Mouse (Mus musculus) layer of hippocampus, adult 9-10 months (tissue): ENCODE data around the gene Pdcd1lg2.

Source experiments
- DNase-seq: peaks from one replicate; pipeline ENCODE4 v3.0.0; 2022; ENCODE audit warnings: low spot score

The Pdcd1lg2 gene

DNA sequence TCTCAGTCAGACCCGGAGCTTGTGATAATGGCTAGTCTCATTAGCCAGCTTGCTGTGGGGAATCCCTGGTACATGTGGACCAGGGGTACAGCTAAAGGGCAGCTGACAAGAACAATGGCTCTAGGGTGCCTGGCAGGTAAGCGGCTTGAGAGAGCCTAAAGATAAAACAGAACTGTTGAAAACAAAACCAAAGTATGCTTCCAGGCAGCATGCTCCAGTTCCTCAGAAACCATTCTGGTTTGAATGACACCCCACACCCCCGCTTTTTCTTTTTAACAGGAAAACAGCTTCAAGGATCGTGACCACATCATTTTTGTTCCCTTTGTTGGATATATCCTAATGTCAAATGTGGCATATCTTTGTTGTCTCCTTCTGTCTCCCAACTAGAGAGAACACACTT lies at the start of gene Pdcd1lg2:
Gene Pdcd1lg2 (plus strand): TSS at position 301 of the 400 bp plus-strand sequence.
- DNase-seq = no peak

DNA sequence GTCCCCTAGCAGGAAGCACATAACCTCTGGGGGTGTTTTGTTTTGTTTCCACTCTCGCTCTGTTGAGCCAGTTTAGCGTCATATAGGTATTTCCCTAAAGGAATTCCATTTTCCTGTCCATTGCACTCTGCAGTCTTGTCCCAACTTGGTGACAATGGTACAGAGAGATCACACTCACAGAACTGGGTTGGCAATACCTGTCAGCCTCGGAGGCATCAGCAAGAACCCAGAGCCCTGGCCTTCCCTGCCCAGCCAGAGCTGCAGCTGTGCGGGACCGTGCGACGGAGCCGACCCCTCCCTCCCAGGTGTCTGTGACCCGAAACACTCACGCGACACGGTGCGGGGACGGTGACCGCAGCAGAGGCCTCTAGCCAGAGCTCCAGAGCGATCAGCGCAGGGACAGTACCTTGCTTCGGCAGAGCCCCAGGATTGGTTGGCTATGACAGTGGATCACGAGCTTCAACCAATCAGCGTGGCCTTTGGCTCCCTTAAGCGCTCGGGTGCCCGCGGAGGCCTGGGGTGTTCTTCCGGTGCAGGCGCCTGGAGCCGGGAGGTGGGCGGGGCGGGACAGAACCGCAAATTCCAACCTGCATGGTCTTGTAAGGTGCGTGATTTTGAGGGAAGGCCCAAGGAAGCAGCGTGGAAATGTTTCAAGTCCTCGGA lies 49.1 kb upstream of the Pdcd1lg2 start:
- peak; percentile 79 for DNase-seq

DNA sequence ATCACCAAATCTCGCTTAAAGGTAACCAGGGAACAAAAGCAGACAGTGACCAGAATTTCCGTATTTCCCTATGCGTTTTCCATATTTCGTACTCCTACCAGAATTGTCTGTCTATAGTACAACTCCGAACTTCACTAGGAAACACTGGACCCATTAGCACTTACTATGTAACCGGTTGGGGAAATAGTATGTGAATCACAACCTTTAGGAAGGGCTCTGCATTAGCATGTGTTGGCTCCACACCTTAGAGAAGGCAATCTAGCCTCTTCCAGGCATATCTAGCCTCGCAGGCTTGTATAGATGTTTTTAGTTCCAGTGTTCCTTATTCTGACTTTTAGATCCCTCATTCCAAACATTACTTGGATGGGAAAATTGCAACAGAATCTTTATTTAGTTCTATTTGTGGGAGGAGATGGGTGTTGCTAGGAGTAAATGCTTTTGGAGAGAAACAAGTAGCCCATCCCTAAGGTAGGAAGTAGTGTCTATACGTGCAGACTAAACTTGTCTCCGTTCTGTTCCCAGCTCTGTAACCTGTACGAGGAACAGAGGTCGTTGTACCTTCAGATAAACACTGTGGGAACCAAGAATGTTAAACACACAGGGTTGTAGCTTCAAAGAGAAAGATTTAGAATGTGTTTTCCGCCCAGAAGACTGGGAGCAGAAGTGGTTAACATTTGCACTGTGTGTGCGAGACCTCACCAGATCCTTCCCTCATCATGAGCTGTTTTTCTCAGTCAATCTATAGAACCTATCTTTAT lies 48.4 kb upstream of the Pdcd1lg2 start:
- no peak for DNase-seq

DNA sequence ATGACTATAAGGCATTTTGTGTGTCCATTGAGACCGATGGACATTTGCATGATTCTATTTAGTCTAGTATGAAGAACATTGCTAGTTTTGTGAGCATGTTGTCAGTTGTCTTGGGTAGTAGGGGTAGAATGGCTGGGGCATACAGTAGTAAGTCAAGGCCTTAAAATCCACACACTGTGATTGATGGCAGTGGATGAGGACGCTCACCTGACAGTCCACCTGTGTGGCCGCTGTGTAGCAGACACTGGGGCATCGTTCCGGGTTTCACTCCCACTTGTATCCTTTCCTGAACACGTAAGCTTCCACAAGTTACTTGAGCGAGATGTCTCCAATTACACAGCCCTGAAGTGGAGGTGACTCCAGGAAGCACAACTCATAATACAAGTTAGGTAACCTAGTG lies 47.2 kb upstream of the Pdcd1lg2 start:
- DNase-seq = no peak

DNA sequence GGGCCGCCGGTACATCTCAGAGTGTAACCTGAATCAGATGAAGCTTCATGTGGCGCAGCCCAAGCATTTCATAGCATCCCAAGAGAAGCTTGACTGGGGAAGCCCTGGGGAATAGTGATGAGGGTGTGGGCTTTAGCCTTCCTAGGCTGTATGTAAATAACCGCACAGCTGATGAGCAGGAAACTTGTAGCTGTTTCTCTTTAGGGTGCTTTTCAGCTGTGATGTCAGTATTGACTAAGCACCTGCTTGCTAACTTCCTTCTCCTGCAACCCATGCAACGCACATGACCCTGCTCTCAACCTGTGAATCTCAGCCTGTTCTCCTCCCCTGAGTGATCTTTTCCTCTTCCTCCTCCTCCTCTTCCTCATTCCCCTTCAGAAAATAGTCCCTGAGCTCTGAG lies 46.6 kb upstream of the Pdcd1lg2 start:
- DNase-seq = no peak

DNA sequence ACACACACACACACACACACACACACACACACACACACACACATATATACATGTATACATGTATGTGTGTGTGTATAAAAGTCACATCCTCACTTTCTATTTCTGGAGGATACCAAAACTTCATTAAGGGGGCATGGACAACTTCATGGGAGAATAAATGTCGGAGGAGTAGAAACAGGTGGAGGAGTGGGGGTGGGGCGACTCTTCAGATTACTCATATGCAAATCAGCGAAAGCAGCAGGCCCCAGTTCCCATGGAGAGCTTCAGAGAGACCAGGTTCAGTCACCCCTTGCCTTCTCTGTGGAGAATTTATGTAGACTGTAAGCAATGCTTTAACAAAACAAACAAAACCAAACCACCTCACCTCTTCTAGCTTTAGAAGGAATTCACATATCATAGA lies 45.6 kb upstream of the Pdcd1lg2 start:
- no peak for DNase-seq

DNA sequence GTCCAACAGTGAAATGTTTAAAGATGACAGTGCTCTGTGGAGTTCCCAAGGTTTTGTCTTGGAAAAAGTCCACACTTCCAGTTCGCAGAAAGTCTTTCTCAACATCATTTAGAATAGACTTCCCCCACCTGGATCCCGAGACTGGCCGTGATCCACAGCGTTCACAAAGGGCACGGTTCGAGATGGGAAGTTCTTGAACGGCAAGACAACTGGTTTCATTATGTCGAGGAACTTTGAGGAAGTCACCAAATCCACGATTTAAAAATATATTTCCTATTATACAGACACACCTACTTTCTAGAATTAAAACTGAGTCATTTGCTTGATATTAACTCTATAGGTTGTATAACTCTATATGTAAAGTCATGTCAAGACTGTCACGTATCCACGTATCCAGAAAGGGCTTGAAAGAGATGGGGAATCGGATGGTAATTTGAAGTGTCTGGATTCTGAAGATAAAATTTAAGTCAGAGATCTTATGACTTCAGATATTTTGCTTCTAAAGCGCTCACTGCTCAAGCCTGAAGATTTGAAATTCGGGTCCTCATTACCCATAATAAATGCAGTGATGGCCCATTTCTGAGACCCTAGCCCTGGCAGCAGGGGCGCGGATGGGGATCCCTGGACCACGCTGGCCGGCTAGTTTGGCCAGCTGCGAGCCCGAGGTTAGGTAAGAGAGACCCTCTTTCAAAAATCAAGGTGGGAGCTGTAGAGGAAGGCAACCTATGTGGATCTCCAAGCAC lies 44.3 kb upstream of the Pdcd1lg2 start:
- no peak for DNase-seq

DNA sequence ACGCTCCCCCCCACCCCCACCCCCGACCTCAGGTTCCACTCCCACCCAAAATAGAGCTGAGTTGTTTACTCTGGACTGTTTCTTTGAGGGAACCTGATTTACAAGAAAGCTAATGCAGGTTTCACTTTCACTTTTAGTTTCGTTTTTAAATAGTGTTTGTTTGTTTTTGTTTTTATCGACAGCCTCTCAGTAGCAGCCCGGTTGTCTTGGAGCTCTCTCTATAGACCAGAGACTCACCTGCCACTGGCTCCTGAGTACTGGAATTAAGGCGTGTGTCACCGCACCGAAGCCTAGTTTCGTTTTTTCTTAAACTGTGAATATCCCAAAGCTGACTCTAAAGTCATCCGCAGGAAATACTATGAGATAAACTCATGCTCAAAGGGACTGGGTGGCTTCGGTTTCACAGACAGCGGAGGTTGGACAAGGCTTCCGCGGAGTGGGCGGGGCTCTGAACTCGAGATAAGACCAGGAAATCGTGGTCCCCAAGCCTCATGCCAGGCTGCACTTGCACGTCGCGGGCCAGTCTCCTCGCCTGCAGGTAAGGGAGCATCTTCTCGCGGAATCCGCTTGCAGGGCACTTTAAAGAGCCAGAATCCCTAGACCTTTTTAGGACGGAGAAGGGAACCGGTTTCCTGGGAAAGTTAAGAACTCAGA lies 43.6 kb upstream of the Pdcd1lg2 start, which contains the start of the genes Plgrkt and Cd274:
Gene Plgrkt (minus strand): TSS at position 422 of the 654 bp plus-strand sequence.
Gene Cd274 (plus strand): TSS at position 487 of the 654 bp plus-strand sequence.
- DNase-seq = no peak

DNA sequence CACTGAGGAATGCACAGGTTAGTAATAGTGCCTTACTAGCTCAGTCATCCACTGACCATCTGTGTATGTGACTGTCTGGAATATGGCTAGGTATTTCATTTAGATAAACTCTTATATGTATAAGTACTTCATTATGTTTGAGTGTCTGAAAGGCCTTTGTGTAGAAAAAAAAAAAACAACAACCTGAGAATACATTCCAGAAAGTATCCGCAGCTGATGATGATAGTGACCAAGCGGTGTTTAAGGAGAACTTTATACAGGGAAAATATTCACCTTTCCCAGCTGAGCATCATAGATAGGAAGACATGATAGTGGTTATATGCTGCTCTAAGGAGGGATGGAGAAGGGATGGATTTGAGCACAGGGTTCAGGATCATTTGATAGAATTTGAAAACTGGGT lies 42.7 kb upstream of the Pdcd1lg2 start:
- DNase-seq = no peak

DNA sequence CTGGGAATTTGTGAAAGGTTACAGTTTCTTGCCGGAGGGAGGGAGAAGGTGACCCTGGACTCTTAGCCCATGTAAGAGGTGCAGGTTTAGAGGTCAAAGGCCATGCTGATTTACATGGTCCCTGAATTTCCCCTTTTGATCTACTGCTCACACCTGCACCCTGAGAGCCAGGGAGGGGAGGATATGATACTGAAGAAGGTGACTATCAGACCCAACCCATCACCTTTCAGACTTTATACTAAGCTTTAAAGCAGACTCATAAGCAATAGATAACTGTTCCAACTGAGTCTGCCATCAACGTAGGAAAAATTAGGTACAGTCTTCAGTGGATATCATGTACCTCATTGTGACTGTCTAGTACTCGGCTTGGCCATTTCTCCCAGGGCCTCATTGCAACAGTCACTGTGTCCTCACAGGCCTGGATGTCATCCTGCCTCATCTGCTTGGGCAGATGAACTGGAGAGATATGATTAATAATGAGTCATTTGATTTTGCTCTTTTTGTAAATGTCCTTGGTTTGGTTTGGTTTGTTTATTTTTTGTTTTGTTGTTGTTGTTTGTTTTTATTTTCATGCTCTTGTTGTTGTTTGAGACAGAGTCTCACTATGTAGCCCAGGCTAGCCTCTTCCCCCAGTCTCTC lies 41.9 kb upstream of the Pdcd1lg2 start:
- no peak for DNase-seq

DNA sequence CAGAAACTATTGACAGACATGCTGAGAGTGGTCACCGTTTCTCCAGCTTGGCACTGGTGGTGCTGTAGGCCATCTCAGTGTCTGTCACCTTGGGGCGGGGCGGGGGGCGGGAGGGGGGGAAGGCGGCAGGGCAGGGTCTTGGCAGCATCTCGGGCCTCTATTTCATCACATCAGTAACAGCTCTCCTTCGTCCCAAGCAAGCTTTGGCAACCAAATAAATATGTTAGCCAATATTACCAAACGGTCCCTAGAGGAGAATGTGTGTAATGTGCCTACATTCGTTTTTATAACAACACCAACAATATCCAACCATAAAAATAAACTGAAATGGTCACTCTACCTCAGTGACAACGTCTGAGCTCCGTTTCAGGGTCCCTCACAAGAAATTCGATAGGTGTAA lies 40.6 kb upstream of the Pdcd1lg2 start:
- no peak for DNase-seq

DNA sequence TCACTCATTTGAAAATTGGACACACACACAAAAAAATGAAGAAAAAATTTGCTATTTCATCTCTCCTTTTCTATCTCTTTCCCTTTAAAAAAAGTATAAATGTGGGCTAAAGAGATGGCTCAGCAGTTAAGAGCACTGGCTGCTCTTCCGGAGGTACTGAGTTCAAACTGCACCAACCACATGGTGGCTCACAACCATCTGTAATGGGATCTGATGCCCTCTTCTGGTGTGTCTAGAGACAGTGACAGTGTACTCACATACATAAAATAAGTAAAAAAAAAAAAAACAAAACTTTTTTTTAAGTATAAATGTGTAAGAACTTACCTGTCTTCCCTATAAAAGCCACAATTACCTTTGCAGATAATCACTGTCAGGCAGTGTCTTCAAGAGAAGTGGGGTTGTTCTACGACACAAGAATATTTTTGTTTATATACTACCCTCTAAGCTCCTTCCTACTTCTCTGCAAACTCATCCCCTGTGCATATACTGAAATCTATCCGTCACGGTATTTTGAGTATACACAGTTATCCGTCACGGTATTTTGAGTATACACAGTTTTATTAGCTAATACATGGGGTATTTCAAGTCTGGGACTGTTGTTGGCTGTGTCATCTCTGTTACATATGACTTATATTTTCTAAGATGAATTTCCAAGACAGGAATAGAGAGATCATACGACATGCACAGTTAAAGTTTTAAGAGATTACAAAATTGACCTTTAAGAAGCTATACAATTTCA lies 40.0 kb upstream of the Pdcd1lg2 start:
- no peak for DNase-seq

DNA sequence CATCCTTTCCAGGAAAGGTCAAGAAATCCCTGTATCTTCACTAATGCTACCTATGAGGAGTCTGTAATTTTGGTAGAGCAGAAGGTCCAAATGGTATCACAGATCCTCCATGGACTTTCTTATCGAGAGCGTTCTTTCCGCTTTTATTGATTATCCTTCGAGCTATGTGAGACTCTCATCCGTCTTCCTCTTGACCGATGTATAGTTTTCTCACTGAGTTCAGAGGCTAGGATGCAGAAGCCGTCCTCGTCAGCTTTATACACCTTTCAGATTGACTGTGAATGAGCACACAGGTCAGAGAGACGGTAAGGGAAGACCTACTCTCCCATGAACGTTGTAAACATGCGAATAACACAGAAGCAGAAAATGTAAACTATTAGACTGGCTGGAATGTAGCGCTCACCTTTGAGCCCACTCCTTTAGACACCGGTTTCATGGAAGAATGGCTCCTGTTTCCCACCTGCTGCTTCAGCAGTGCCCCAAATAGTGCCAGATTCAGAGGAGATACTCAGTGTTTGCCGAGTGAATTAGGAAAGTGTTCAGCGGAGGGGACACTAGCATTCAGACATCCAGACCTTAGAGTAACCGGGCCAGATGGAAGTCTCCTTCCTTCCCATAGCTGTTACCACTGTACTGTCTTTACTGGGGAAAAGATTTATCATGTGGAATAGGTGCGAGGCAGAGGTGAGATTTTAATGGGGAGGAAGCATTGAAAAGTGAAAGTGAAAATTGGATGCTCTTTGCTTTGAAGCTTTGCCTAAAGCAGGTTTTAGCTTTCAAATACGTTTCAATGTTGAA lies 39.2 kb upstream of the Pdcd1lg2 start:
- DNase-seq = no peak

DNA sequence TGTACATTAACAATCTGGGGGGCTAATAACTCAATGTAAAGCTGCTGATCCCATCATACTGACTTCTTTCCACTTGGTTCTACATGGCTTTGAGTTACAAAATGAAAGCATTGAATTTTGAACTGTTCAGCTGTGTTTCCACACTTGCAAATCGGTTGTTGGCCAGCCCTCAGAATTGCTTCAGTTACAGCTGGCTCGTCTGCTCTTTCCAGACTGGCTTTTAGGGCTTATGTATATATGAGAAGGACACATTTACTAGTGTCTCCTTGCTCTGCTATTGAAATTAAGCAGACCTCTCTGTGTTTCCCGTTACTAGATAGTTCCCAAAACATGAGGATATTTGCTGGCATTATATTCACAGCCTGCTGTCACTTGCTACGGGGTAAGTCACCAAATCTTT lies 38.6 kb upstream of the Pdcd1lg2 start:
- DNase-seq = no peak

DNA sequence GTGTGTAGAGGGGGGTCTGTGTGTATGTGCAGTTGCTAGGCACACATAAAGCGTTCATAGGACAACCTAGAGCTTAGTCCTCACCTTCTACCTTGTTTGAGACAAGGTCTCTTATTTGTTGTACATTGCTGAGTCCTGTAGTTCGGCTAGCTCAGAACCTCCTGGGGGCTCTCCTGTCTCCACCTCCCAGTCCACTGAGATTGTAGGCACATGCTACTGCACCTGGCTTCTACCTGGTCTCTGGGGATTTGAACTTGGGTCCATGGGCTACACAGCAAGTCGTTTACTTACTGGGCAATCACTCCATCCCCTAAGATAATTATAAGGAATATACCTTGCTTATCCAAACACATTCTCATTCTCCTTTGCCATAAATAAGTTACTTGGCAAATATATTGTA lies 38.1 kb upstream of the Pdcd1lg2 start:
- DNase-seq = no peak

DNA sequence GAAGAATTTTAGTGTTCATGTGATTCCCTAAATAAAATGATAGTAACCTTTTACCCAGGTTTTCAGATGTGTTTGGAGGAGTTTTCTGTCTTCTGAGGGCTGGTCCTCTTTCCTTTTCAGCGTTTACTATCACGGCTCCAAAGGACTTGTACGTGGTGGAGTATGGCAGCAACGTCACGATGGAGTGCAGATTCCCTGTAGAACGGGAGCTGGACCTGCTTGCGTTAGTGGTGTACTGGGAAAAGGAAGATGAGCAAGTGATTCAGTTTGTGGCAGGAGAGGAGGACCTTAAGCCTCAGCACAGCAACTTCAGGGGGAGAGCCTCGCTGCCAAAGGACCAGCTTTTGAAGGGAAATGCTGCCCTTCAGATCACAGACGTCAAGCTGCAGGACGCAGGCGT lies 37.3 kb upstream of the Pdcd1lg2 start:
- no peak for DNase-seq

DNA sequence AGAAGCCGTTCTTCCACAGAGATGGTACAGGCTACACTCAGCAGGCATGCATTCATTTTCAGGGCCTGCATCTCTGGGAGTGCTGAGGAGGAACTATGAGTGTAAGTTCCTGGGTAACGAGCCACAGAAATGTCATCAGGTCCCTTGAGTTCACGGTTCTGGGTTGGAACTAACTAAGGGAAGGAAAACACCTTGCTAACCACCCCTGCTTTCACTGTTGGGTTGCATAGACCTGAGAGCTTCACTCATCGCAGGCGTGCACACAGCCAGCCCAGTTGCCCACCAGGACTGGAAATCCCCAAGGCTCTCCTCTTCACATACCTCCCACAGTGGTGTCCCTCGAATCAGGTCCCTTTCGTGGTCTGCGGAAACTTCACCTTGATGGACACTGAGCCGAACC lies 35.8 kb upstream of the Pdcd1lg2 start:
- no peak for DNase-seq

DNA sequence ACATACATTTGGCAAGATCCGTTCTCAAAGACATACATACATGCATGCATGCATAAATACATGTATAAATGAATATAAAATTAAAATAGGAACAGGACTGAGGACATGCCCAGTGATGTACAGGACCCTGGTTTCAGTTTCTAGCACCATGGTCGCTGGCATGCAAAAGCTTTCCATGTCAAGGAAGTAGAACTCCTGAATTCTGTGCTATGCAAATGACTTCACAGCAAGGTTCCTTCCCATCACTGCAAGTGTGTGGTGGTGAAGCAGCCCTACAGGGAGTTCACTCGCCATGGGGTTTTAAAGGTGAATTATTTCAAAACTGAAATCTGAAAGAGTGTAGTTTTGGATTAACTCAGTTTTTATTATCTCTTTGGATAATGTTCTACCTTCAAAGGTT lies 34.3 kb upstream of the Pdcd1lg2 start:
- no peak for DNase-seq

DNA sequence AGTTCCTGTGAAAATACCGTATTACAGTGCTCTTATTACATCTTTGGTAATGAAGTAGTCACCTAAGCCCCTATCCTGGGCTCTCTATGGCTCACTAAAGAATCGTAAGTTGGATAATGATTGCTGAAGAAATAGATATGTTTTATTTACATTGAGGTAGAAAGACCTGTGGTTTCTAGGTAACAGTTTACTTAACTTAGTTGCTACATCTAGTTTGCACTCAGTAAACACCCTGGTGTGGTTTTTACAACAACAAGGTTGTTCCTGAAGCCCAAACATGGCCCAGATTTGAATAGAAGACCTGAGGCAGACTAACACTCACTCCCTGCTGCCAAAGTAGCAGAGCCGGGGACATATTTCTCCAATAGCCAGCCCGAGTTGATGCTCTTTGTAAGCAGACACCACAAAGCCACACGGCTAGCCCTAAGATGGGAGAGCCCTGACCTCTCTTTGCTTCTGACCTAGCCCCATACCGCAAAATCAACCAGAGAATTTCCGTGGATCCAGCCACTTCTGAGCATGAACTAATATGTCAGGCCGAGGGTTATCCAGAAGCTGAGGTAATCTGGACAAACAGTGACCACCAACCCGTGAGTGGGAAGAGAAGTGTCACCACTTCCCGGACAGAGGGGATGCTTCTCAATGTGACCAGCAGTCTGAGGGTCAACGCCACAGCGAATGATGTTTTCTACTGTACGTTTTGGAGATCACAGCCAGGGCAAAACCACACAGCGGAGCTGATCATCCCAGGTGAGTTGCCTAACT lies 30.7 kb upstream of the Pdcd1lg2 start:
- DNase-seq = no peak

DNA sequence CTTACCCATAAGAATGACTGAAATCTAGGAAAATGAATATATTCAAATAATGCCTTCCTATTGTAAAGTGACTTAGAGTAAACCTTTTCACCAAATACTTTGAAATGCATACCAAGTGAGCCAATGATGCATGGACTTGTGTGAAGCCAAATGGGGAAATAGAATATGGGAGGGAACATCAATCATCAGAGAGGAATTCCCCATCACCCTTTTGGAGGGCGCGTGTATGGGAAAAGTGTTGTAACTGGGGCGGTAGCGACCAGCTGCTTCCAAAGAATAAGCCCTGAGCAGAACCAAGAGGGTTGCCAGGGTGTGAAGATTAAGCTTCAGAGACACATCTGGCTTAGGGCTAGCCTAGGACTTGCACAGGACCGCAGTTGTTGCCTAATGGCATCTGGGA lies 27.4 kb upstream of the Pdcd1lg2 start:
- DNase-seq = no peak
